Mouse (Mus musculus) liver, embryonic 15.5 days (tissue): ENCODE measurements around the gene Zfp444. TPM values are rescaled to one million over a fixed set of nuclear protein-coding genes. Genes with fewer than 3 reads are reported as not detected.

ENCODE experiments used
- ATAC-seq: fragments of 200-750 bp; cut with Nextera tagmentation; 2 replicates; pipeline ENCODE4 v1.8.0; 2017; ENCODE audit warnings: moderate number of reproducible peaks, mild to moderate bottlenecking, moderate library complexity; ENCODE audit not compliant: insufficient read depth
- H3K27ac ChIP-seq: fragments of 300-500 bp; sonication (generic); replicated peaks from 2 replicates; pipeline ENCODE4 v1.5.1; 2015; ENCODE audit warnings: mild to moderate bottlenecking, inconsistent platforms
- H3K27me3 ChIP-seq: fragments of 300-500 bp; sonication (generic); 2 replicates; pipeline ENCODE4 v1.6.1; 2015; ENCODE audit warnings: mild to moderate bottlenecking, inconsistent platforms
- H3K36me3 ChIP-seq: fragments of 300-500 bp; sonication (generic); replicated peaks from 2 replicates; pipeline ENCODE4 v1.6.1; 2015; ENCODE audit warnings: moderate library complexity, mild to moderate bottlenecking, inconsistent platforms
- H3K4me1 ChIP-seq: fragments of 300-500 bp; sonication (generic); replicated peaks from 2 replicates; pipeline ENCODE4 v1.6.1; 2015; ENCODE audit warnings: inconsistent platforms
- H3K4me2 ChIP-seq: fragments of 300-500 bp; sonication (generic); 2 replicates; pipeline ENCODE4 v1.6.1; 2015; ENCODE audit warnings: moderate library complexity, mild to moderate bottlenecking, inconsistent platforms
- H3K4me3 ChIP-seq: fragments of 300-500 bp; sonication (generic); replicated peaks from 2 replicates; pipeline ENCODE4 v1.5.1; 2015; ENCODE audit warnings: mild to moderate bottlenecking, inconsistent platforms
- H3K9ac ChIP-seq: fragments of 300-500 bp; sonication (generic); 2 replicates; pipeline ENCODE4 v1.6.1; 2015; ENCODE audit warnings: moderate library complexity, mild to moderate bottlenecking, inconsistent platforms
- H3K9me3 ChIP-seq: fragments of 300-500 bp; sonication (generic); replicated peaks from 2 replicates; pipeline ENCODE4 v1.6.1; 2016; ENCODE audit warnings: inconsistent platforms
- WGBS: fragments of 180-500 bp; shearing (Covaris S2); methylation state at CpG from one replicate; pipeline ENCODE4 v1.1.7; 2015; ENCODE audit warnings: mixed read lengths; ENCODE audit not compliant: insufficient replicate concordance; 5-methylcytosine and 5-hydroxymethylcytosine counted together
- polyA plus RNA-seq: library from polyadenylated mRNA; unstranded; fragments of >200 nt; fragmentation: Nextera tagmentation; extraction: Ambion mirVana; gene quantifications from 2 replicates; pipeline ENCODE4 v1.2.1, GENCODE M21; 2015

Zfp444 gene
- polyA plus RNA-seq, 1 experiment from 2014 or later, result 18.2 TPM

DNA sequence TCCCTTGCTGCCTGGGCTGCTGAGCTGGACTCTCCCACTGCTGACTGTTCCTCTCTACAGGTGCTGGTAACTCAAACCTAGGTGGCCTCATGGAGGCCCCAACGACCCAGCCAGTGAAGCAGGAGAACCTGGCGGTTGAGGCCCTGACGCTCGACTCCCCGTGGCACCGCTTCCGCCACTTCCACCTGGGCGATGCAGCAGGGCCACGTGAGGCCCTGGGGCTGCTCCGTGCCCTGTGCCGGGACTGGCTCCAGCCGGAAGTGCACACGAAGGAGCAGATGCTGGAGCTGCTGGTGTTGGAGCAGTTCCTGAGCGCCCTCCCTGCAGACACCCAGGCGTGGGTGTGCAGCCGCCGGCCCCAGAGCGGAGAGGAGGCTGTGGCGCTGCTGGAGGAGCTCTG is 11.8 kb downstream of the Zfp444 start:
- Histone ChIP-seq H3K27me3 (no peaks in the 10 kb centered on the region), H3K4me2 (no peak overlapping the region), H3K9ac (no peak overlapping the region), H3K27ac (no peak overlapping the region), H3K4me1 (peaks cover 4% of the 10 kb centered on the region; the same call in 1 of the 2 replicates), H3K36me3 (peaks cover 19% of the 10 kb centered on the region), H3K4me3 (no peak overlapping the region), H3K9me3 (no peaks in the 10 kb centered on the region)
- 81% methylated on average over 19 of the region's 19 CpGs for WGBS
- ATAC-seq, result peak; percentile 8; the same call in 1 of the 2 replicates

DNA sequence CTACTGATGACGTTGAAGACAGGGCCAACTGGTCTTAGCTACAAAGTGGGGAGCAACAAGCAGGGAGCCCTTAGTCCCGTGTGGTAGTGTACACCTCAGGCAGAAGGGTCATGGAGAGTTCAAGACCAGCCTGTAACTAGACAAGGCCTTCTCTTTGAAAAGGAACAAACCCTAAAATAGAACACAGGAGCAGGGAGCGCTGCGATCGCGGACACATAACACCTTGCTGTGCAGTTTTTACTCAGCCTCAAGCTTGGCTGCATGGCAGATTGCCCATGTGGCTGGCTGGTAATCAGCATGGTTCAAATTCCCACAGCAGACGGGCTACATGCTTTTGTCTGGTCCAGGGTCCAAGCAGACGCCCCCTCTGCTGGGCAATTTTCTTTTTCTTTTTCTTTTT is 12.5 kb downstream of the Zfp444 start:
- no peak overlapping the region for H3K4me2 ChIP-seq
- 78% methylated on average over 8 of the region's 8 CpGs for whole genome bisulfite sequencing
- peaks cover 4% of the 10 kb centered on the region; the same call in 1 of the 2 replicates for H3K4me1 ChIP-seq
- no peak overlapping the region for H3K27ac ChIP-seq
- peaks cover 22% of the 10 kb centered on the region for H3K36me3 ChIP-seq
- H3K9me3 ChIP-seq, result no peaks in the 10 kb centered on the region
- no peak overlapping the region for H3K4me3 ChIP-seq
- no peak for ATAC-seq
- H3K9ac ChIP-seq, result no peak overlapping the region
- H3K27me3 ChIP-seq, result no peaks in the 10 kb centered on the region

DNA sequence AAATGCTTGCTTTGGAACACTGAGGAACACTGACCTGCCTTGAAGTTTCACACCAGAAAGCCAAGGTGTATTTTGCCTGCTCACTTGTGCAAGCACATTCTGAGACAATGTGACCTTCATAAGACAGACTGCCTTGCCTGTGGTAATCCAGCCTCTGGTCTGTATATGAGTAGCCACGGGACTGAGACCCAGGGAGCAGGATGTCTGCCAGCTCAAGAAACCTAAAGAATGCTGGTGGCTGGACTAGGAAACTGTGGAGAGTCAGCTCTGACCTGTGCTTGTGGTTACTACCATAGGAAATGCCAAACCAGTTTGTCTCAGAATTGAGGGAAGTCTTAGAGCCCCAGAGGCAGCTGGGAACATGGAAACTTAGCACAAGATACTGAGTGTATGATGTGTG is 13.4 kb downstream of the Zfp444 start:
- Histone ChIP-seq H3K9me3 (no peaks in the 10 kb centered on the region), H3K4me3 (no peak overlapping the region), H3K4me2 (no peak overlapping the region), H3K36me3 (peaks cover 26% of the 10 kb centered on the region), H3K27me3 (no peaks in the 10 kb centered on the region), H3K4me1 (peaks cover 4% of the 10 kb centered on the region; the same call in 1 of the 2 replicates), H3K9ac (no peak overlapping the region), H3K27ac (no peak overlapping the region)
- 59% methylated on average over 1 of the region's 1 CpGs for WGBS
- no peak for ATAC-seq

DNA sequence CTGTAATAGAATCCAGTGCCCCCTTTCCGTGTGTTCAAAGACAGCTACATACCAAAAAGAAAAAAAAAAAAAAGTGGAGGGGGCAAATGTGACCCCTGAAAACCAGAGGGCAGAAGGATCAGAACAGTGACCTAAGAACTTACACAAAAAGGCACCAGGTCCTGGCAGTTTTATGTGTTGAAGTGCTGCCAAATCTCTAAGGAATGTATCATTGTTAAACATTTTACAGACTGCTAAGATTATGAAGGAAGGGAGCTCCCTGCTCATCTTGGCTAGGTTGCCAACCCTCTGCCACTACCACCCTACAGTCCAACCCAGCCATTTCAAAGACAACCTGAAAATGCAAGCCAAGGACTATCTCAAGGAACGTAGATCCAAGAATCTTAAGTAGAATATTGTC is 14.2 kb downstream of the Zfp444 start:
- Histone ChIP-seq H3K4me2 (no peak overlapping the region), H3K4me1 (peaks cover 4% of the 10 kb centered on the region; the same call in 1 of the 2 replicates), H3K9me3 (no peaks in the 10 kb centered on the region), H3K9ac (no peak overlapping the region), H3K27ac (no peak overlapping the region), H3K4me3 (no peak overlapping the region), H3K36me3 (peaks cover 26% of the 10 kb centered on the region), H3K27me3 (no peaks in the 10 kb centered on the region)
- WGBS, result 55% methylated on average over 2 of the region's 2 CpGs
- ATAC-seq, result no peak

DNA sequence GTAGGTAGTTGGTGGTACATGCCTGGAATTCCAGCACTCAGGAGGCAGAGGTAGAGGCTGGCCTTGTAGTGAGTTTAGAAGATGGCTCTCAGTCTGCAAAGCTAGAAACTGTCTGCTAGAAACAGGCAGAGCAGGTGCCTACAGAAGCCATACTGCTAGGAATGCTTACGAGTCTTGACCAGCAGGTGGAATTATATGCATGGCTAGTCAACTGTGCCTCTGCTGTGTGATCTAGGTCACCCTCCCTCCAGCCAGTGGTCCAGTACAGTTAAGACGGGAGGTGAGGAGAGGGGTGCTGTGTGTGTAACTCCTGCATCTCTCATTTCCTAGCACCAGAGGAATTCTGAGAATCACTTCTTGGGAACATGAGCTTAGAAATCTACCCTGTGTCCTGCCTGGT is 14.7 kb downstream of the Zfp444 start:
- ATAC-seq, result no peak
- 68% methylated on average over 2 of the region's 2 CpGs for WGBS

DNA sequence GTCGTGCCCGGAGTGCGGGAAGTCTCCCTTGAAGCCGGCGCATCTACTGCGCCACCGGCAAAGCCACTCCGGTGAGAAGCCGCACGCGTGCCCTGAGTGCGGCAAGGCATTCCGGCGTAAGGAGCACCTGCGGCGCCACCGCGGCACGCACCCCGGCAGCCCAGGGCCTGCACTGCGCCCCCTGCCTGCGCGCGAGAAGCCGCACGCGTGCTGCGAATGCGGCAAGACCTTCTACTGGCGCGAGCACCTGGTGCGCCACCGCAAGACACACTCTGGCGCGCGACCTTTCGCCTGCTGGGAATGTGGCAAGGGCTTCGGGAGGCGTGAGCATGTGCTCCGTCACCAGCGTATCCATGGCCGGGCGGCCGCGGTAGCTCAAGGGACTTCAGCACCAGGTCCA is 17.5 kb downstream of the Zfp444 start:
- Histone ChIP-seq H3K27ac (no peak overlapping the region), H3K9ac (no peak overlapping the region), H3K36me3 (peaks cover 18% of the 10 kb centered on the region; the same call in 1 of the 2 replicates), H3K4me1 (no peaks in the 10 kb centered on the region), H3K4me2 (no peak overlapping the region), H3K27me3 (no peaks in the 10 kb centered on the region), H3K4me3 (no peak overlapping the region), H3K9me3 (no peaks in the 10 kb centered on the region)
- 0 out of 2 replicates have a peak, but pooled peaks have one; percentile 15 for ATAC-seq
- 53% methylated on average over 45 of the region's 45 CpGs for WGBS

More for the DNA sequence above, 14.7 kb downstream of the Zfp444 start:
- no peak overlapping the region for H3K4me2 ChIP-seq
- peaks cover 4% of the 10 kb centered on the region; the same call in 1 of the 2 replicates for H3K4me1 ChIP-seq
- H3K4me3 ChIP-seq, result no peak overlapping the region
- no peak overlapping the region for H3K9ac ChIP-seq
- H3K36me3 ChIP-seq, result peaks cover 26% of the 10 kb centered on the region
- H3K9me3 ChIP-seq, result no peaks in the 10 kb centered on the region
- no peaks in the 10 kb centered on the region for H3K27me3 ChIP-seq
- H3K27ac ChIP-seq, result no peak overlapping the region

DNA sequence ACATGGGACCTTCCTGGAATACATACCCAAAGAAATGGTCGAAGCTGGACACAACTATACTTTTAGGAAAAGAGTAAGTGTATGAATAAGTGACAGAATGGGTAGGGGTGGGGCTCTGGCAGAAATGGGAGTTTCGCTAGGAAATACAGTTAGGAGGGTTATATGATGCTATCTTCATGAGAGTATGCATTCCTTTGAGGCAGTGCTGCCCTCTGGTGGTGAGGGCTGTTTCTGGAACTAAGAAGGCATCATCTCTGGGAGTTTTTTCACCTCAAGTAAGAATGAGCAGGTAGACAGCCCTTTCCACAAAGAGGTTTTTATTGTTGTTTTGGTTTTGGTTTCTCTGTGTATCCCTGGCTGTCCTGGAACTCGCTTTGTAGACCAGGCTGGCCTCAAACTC is 19.4 kb downstream of the Zfp444 start:
- 14% methylated on average over 3 of the region's 3 CpGs for WGBS
- Histone ChIP-seq H3K9me3 (no peaks in the 10 kb centered on the region), H3K4me1 (no peaks in the 10 kb centered on the region), H3K4me3 (no peak overlapping the region), H3K9ac (no peak overlapping the region), H3K27ac (no peak overlapping the region), H3K4me2 (no peak overlapping the region), H3K36me3 (peaks cover 11% of the 10 kb centered on the region; the same call in 1 of the 2 replicates), H3K27me3 (no peaks in the 10 kb centered on the region)
- no peak for ATAC-seq

DNA sequence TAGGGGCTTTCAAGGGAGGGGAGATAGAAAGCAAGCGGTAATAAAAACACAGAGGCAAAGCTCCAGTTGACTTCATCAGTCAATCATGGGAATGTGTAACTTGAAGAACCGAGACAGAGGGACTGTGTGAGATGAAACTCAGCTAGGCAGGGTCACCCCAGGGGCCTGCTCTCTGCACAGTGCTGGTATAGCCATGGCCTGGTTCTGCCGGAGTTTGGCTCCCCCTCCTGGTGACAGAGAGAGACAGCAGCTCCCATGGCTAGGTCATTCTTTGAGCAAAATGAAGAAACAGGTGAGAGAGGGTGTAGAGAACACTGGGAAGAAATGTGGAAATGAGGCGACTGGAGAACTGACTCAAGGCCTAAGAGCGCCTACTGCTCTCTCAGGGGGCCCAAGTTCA is 22.1 kb downstream of the Zfp444 start:
- Histone ChIP-seq H3K27ac (no peak overlapping the region), H3K9me3 (no peaks in the 10 kb centered on the region), H3K4me1 (no peaks in the 10 kb centered on the region), H3K4me3 (no peak overlapping the region), H3K4me2 (no peak overlapping the region), H3K9ac (no peak overlapping the region), H3K27me3 (no peaks in the 10 kb centered on the region), H3K36me3 (0 out of 2 replicates have a peak, but pooled peaks cover 8% of the 10 kb centered on the region)
- 17% methylated on average over 5 of the region's 5 CpGs for WGBS
- peak; percentile 52; the same call in 1 of the 2 replicates for ATAC-seq

DNA sequence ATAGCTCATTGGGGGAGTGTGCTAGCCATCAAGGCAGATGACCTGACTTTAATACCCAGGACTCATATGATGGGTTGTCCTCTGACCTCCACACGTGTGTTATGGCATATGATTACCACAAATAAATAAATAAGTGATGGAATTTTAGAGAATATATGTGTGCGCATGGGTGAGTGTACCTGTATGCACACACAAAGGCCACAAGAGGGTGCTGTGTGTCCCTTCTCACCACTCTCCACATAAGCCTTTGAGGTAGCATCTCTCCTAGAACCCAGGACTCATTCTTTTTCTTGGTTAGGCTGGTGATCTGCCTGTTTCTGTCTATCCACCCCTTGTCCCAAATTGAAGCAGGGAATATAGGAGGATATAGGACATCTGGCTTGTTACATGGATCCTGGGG is 23.8 kb downstream of the Zfp444 start:
- Histone ChIP-seq H3K4me3 (no peak overlapping the region), H3K27ac (no peak overlapping the region), H3K4me1 (no peaks in the 10 kb centered on the region), H3K9me3 (no peaks in the 10 kb centered on the region), H3K9ac (no peak overlapping the region), H3K27me3 (no peaks in the 10 kb centered on the region), H3K4me2 (no peak overlapping the region), H3K36me3 (no peaks in the 10 kb centered on the region)
- 39% methylated on average over 2 of the region's 2 CpGs for WGBS
- no peak for ATAC-seq

DNA sequence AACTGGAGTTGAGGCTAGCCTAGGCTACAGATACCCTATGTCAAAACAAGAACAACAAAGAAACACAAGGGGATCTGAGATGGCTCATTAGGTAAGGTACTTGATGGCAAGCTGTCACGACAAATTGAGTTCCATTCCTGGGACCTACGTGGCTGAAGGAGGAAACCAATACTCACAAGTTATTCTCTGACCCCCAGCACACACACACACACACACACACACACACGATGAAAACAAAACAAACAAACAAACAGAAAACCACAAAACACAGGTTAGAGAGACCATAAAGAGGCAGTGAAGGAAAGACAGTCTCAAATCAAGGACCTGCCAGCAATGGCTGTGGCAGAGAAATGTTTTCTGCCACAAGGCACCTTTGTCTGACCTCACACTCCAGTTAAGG is 24.8 kb downstream of the Zfp444 start, which contains the start of gene Galp:
Gene Galp (plus strand): TSS at position 301 of the 400 bp plus-strand sequence.
- Histone ChIP-seq H3K27me3 (no peaks in the 10 kb centered on the region), H3K9me3 (no peaks in the 10 kb centered on the region), H3K4me2 (no peak within 1 kb of the TSS), H3K4me3 (no peak within 1 kb of the TSS), H3K9ac (no peak within 1 kb of the TSS), H3K27ac (no peak within 1 kb of the TSS), H3K36me3 (no peaks in the 10 kb centered on the region), H3K4me1 (no peaks in the 10 kb centered on the region)
- 38% methylated on average over 3 of the region's 3 CpGs for WGBS
- no peak for ATAC-seq

DNA sequence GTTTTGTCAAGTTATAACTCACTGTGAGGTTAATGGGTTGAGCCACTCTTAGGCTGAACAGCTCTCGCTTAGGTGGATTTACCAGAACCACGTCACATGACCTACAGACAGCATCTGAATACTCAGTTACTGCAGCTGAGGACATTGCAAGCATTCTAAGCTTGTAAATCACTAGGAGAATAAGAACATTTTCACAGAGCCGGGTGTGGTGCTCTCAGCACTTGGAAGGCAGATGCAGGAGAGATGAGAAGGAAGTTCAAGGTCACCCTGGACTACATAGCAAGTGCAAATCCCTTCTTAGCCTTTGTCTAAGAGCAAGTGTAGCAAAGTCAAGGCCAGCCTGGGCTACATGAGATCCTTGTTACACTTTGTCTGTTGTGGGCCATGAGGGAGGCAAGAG is 32.2 kb downstream of the Zfp444 start:
- H3K36me3 ChIP-seq, result no peaks in the 10 kb centered on the region
- no peak for ATAC-seq
- H3K27me3 ChIP-seq, result no peaks in the 10 kb centered on the region
- no peak overlapping the region for H3K4me2 ChIP-seq
- 49% methylated on average over 3 of the region's 3 CpGs for WGBS
- H3K27ac ChIP-seq, result no peak overlapping the region
- no peaks in the 10 kb centered on the region for H3K9me3 ChIP-seq
- H3K4me1 ChIP-seq, result no peaks in the 10 kb centered on the region
- H3K9ac ChIP-seq, result no peak overlapping the region
- no peak overlapping the region for H3K4me3 ChIP-seq

DNA sequence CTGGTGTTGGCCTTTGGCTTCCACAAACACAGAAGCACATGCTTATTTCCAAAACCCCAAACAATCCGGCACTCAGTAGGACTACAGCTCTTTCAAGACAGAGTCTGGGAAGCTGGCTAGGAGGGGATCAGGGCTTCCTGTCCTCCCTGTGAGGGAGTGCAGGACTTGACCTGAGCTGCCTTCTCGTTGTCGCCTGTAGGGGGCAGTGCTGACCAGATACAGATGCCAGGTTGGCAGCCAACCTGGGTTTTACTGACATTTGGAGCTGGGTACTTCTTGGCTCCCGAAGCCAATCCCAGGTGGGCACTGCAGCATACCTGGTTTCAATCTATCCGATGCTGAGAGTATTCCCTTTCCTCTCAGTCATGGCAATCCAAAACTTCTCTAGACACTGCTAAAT is 41.1 kb downstream of the Zfp444 start:
- no peak overlapping the region for H3K27ac ChIP-seq
- no peak overlapping the region for H3K4me3 ChIP-seq
- H3K9me3 ChIP-seq, result no peaks in the 10 kb centered on the region
- no peak overlapping the region for H3K4me2 ChIP-seq
- WGBS, result 26% methylated on average over 5 of the region's 5 CpGs
- ATAC-seq, result no peak
- H3K4me1 ChIP-seq, result no peaks in the 10 kb centered on the region
- no peak overlapping the region for H3K9ac ChIP-seq
- no peaks in the 10 kb centered on the region for H3K36me3 ChIP-seq
- H3K27me3 ChIP-seq, result no peaks in the 10 kb centered on the region
